Mouse (Mus musculus) spleen, adult 18-20 months (tissue): Measurements from ENCODE around the gene Pitpnm3.

Experiments
- DNase-seq, 2 experiments: peaks; one replicate each; pipeline ENCODE4 v3.0.0; 2022; ENCODE audit warnings: mixed read lengths in 2 of 2

The Pitpnm3 gene

DNA sequence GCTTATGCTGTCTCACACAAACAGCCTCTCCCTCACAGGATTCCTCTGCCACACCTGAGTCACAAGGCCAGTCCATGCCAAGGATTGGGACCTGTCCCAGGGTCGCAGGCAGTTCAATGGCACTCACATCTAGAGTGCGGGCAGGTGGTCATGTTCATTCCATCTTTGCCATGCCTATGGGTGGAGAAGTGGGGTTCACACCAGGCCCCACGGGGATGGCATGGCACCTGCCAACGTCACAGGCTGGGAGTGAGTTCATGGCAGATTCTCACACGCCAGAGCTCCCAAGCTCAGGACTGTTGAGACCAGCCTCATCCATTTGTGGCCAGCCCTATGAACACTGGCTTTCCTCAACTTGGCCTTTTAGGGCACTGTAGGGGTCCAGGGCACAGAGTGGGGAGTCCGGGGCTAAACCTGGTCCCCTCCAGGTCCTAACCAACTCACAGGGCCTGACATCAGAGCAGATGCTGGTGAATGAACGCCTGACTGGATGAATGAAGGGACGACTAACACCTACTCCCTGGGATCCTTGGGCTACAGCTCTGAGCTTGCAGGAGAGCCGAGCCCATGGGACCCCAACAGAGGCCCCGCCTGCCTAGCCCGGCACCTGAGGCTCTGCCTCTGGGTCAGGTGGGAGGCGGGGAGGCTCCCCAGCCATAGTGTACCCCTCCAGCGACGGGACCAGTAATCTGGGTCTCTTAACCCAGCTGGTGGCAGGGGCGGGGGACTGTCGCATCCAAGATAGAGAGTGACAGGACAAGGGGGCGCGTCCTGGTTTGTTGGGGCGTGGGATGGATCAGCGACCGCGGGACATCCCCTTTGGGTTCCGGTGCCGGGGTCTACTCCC lies 819 bp downstream of the Pitpnm3 start:
- DNase-seq, result no peak

DNA sequence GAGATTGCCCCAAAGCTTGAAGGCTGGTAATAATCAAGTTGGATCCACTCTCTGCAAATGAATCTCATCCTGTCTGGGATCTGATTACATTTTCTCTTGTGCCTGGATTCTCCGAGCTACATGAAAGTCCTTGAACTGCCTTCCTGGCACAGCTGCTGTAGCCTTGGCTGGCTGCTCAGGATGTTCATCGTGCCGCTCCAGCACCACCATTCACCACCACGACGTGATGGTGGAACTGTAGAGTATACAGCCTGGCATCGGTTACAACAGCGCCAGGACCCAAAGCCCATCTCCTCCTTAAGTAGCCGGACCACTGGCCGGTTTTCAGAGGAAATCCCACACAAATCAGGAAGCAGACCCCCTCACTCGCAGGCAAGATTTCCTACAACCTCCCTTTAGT lies 2.5 kb downstream of the Pitpnm3 start:
- no peak for DNase-seq

DNA sequence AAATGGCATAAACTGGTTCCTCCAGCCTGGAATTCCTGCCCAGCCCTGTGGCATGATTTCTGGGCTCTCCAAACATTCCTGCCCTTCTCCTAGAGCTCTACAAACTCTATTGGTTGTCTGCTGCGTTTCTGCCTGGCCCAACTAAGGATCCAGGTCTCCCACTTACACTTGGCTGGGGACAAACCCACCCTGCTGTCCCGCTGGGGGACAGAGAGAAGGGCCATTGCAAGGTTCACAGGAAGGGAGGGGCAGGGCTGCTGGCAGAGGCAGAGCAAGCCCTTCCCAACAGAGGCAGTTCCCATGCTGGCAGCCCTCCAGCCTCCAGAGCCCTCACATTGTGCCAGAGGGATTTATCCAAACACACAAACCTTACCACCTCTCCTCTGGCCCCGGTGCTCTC lies 3.3 kb downstream of the Pitpnm3 start:
- no peak for DNase-seq

DNA sequence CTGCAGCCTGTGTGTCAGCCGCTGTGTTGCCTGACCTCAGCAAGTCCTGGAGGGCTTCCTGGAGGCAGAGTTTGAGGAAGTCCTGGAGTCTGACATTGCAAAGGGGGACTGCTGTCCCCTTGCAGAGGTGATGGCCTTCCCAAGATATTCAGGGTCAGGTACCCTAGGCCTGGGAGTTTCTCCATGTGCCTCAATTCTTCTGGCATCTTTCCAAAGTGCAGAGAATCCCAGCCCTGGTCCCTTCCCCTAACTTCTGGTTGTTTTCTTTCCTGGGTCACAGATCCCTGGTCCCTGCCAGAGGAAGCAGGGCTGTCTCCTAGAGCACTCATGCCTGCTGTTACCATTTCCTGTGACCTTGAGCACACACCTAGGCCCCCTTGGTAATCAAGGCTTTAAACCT lies 3.9 kb downstream of the Pitpnm3 start:
- DNase-seq, result no peak

DNA sequence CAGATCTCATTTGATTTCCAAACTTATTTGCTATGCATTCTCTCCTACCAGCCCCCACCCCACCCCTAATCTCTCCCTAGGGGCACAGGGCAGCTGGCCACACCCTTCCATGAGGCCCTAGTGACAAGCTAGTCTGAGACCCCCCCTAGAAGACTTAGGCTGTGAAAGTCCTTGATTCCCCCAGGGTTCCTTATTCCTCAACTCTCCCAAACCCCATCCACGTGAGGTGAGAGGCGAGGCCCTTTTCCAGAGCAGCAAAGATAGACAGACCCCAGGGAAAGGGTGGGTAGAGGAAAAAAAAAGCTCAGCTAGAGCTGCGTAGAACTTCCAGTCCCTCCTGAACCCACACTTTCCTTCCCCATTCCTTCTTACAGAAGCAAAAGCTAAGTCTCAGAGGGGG lies 4.7 kb downstream of the Pitpnm3 start:
- DNase-seq, result no peak

DNA sequence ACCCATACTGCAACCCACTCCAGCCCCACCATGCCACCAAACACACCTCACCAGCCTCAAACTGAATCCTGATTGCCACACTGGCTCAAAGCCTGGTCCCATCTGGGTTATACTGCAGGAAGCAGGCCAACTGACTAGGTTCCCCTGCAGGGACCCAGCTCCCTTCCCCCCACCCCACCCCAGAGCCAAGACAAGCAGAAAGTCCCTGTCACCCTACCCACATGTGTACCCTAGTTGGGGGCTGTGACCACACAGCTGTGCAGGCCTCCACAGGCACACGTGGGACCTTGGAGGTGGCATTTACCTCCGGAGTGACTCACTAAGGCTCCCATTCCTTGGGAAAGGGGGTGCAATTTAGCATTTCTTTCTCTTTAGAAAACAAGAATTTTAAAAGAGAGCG lies 5.1 kb downstream of the Pitpnm3 start:
- DNase-seq, result no peak

DNA sequence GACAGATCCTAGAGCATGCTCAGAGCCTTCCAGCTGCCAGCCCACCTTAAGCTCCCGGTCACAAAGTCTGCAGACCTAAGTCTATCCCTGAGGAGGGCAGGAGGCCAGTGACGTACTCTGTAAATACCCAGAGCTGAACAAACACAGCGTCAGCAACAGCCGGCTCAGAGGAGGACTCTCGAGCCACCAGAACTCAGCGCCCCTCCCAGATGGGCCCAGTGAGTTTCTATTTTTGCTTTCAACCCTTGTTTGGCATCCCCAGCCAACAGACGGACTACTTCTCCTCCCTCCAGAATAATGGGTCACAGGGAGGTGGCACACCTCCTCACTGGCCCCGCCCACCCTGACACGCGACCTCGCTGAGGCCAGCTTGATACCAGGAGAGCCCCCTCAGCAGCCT lies 5.6 kb downstream of the Pitpnm3 start:
- no peak for DNase-seq

DNA sequence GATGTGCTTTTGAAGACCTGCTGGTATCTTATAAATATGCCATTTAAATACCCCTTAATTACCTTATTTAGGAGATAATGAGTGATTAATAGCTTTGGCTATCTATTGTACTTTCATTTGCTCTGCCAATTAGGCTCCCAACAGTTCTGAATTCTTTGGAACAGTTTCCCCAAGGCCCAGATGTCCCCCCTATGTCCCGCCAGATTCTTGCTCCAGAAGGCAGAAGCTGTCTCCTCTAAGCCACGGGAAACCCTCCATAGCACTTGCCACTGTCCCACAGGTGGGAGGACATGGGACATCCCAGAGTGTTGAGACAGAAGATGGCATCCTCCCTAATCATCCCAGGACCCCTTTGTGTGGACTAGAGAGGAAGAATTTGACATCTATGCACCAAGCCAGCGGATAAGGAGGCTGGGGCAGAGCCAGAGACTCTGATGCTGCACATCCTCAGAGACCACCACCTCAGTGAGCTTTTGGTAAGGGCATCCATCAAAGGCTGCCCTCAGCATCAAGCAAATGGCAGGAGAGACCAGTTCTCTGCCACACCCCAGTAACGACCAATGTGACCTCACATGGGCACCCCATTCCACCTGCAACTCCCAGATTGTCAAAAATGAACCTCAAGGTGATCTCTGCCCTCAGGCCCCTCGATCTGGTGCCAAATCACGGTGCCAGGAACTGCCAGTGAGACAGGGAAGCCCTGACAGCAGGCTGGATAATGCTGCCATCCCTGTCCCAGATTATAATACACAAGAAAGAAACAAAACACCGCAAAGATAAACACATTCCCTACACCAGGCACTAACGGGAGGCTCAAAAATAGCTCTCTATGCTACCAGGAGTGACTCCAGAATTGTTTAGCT lies 6.3 kb downstream of the Pitpnm3 start:
- DNase-seq, result no peak

DNA sequence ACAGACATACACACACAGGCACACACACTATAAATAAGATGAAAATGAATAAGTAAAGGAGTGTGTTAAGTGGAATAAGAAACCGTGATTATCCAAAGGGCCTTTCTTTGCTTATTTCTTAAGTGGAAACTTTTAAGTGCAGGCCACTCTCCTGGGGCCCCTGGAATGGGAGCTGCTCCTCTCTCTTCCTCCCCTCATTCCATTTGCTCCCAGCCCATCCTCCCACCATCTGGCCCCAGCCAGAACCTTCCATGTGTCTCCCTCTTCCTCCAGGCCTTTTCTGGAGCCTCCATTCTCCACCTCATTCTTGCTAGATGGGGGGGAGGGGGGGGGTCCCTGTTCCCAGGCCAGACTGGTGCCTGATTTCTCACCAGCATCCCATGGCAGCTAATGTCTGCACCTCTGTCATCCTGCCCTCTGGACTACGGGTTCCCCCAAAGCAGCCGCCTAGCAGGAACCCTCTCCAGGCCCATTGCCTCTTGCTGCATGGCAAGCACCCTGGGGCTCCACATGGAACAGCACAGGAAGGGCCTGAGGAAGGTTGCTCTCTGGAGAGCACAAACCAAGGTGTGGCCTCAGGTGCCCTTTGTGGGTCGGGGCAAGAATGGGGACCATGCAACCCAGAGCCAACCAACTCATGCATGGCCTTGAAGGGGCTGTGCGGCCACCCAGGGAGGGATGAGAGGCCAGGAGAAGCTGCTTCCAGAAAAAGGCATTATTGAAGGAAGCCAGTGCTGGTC lies 8.0 kb downstream of the Pitpnm3 start:
- DNase-seq, result no peak

DNA sequence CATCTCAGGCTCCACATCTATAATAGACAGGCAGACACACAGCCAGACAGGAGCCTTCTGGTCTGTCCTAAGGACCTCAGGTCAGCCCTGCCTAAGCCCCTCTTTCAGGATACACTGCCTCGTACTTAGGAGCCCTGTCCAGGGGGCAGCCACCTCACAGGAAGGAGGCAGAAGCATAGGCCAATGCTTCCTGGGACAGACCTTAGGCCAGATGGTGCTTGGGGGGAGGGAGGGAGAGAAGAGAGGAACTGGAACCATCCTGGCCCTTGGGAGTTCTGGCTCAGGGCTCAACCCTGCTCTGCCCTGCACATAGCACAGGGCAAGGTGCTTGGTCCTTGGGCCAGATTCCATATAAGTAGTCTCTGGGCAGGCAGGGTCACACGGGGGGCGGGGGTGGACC lies 9.8 kb downstream of the Pitpnm3 start:
- DNase-seq, result no peak

DNA sequence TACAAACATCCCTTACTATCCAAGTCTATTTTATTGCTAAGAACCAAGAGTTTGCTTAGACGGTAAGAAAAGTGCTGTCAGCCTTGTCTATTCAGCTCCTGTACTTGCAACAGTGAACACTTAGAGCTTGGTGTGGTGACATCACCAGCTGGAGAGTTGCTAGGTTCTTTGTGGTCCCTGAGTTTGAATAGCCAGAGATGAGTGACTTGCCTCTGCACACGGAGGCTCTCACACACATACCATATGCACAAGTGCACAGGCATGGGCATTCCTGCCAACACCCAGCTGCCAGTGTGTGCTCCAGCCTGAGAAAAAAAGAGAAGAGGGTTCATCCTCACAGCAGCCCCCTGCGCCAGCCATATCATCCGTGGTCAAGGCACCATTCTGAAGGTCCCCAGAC lies 12.0 kb downstream of the Pitpnm3 start:
- DNase-seq, result no peak

DNA sequence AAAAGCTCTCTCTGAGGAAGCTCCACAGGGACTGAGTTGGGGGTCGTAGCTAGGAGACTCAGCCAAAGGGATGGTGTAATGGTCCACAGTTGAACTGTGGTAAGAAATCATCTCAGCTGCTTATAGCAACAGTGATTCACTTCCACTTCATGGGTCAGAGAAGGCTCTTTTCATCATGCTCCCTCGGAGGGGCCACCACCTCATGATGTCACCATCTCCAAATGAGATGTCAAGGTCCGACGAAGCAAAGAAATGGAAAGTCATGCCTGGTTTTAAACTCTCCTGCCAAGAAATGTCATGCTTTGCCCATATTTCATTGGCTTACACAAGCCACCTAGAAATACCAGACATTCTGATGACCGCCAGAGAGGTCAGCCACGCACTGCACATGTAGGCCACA lies 15.2 kb downstream of the Pitpnm3 start:
- DNase-seq, result no peak

DNA sequence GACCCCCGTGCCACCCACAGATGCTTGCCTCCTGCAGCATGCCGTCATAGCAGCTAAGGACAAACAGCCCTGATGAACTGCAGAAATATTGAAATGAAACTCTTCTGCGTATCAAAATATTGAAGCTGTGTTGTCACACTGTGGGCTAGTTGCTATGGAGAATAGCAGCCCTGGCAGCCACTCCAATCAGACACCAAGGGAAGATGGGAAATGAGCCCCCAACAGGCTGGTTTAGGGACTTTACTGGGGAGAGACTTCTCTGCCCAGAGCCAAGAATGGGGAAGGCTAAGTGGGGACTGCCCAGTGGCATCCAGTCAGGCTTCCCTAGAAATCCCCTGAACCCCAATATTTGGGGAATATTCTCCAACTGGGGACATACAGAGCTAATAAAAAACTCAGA lies 16.9 kb downstream of the Pitpnm3 start:
- DNase-seq, result no peak

DNA sequence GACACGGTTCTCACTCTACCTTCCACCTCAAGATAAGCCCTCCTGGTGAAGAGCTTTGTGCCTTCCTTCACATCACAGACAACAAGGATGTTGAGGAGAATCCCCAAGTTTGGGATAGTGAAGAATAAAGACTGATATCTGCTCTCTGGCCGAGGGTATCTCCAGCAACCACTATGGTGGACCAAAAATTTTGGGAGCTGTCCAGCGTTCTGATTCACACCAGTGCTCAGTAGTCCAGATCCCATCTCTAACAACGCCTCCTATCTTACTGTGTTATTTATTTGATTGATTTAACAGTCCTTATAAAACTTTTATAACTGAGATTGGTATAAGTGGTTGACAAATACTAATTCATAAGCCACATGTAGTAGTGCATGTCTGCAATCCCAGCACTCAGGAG lies 22.3 kb downstream of the Pitpnm3 start:
- no peak for DNase-seq

DNA sequence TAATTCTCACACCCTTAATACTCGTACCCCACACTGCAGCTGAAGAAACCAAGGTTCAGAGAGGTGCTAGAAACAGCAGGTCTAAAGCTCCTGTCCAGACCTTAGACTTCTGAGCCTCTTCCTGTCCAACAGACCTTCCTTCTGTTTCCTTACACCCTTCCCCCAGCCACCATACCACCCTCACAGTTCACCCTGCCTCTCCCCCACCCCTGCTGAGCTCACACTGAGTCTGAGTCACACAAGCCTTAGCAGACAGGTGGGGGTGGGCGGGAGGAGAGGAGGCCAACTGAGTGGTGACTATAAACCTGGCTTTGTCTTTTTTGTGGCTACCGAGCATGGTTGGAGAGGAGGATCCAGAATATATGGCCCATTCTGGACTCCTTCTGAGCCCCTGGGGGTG lies 24.9 kb downstream of the Pitpnm3 start:
- DNase-seq, result no peak

DNA sequence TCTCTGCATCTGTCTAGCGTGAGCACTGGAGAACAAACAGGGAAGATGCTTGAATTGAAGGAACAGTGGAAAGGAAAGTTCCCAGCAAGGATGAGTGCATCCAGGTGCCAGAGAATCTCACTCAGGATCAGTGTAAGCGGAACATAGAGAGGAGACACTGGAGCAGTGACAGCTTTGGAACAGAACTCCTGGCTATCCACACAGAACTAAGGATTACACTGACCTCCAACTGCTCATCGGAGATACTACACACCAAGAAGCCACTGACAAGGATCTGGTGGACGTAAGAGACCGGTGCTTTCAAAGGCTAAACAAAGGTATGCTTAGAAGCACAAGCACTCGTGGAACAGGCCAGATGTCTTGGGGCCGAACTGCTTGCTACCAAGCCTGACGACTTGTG lies 31.4 kb downstream of the Pitpnm3 start:
- no peak for DNase-seq

DNA sequence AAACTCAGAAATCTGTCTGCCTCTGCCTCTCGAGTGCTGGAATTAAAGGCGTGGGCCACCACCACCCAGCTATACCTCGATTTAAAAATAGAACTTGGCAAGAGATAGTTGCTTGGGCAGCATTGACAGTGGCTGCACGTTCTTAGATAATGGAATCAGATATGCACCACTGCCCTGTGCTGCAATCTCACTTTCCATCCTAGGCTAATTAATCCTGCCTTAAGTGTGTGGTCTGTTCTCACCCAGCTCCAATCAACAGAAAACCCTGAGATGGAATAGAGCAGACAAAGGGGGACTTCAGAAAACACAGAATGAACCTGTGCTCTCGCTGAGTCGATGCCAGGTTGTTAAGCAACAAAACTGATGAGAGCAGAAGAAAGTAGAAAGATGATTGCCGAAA lies 32.0 kb downstream of the Pitpnm3 start:
- DNase-seq, result no peak

DNA sequence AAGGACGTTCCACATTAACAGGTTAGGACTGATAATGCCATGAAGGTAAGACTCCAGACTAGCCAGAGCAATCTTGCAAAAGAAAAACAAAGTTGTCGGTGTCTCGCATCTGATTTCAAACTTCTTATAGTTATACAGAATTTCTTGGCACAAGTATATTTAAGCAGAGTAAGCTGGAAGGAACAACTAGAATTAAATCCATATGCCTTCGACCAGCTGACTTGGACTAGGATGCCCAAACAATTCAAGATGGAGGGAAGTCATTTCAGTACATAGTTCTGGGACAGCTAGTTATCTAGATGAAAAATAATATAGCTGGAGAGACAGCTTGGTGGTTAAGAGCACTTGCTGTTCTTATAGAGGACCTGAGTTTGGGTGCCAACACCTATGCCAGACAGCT lies 34.6 kb downstream of the Pitpnm3 start:
- no peak for DNase-seq

DNA sequence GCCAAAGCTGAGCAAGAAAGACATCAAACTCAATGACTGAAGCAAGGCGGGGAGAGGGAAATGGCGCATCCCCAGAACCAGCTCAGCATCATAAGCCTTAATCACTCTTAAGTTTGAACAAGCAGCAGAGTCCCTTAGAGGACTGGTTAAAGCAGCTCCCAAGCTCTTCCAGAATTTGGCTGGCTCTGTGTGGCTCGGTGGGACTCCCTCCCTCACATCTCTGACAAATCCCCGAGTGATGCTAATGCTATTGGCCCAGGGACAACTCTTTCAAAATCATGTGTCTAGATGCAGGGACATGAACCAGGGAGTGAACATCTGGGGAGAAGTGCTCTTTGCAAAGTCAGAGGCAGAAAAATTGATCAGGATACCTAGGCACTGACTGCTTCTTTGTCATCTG lies 36.4 kb downstream of the Pitpnm3 start:
- DNase-seq, result no peak

DNA sequence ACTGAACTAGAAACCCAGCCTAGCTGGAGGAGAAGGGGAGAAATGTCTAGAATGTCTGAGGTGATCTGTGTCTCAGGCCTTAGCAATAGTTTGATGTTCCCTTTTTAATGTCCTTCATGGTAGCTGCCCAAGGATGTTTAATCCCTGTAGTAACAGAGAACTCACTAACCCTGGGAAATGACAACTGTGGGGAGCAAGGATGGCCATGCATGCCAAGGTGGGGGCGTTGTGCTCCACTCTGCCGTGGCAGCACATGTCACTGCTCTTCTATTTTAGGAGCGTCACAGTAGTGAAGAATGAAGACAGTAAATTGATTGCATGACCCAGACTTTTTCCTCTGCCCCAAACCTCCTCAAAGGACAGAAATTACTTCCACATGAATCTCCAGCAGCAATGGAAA lies 37.6 kb downstream of the Pitpnm3 start:
- DNase-seq, result no peak

DNA sequence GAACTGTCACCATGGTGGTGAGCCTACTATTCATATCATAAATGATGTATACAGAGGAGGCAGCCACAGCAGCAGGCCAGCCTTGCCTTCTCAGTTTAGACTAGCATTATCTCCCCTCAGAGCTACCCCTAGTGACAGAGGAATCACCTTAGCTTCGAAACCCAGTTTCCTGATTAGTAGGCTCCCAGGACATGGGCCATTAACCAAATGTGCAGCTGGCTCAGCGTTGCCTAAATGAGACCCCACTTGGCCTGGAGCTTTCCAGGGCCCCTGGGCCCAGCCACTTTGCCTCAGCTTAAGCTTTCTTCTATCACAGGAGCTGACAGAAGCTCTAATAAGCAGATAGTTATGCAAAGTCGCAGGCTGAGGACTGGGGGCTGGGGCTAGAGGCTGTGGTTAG lies 39.6 kb downstream of the Pitpnm3 start:
- no peak for DNase-seq

DNA sequence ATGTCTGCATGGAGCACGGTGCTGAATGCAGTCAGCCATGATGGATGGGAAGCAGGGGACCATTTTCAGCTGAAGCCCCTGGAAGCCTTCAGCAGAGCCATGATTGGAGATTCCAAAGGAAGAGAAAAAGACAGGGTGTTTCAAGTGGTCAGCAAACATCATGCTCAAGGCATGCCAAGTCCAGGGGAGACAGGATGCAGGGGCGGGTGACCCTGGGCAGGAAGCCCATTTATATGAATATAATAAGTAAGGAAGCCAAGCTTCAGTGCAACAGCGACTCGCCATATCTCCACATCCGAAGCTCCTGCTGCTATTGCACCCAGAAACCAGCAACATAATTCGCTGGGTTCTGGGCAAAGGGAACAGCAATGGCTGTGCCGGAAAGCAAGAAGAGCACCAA lies 41.1 kb downstream of the Pitpnm3 start:
- DNase-seq, result peak in 1 of 2 experiments; percentile 7

DNA sequence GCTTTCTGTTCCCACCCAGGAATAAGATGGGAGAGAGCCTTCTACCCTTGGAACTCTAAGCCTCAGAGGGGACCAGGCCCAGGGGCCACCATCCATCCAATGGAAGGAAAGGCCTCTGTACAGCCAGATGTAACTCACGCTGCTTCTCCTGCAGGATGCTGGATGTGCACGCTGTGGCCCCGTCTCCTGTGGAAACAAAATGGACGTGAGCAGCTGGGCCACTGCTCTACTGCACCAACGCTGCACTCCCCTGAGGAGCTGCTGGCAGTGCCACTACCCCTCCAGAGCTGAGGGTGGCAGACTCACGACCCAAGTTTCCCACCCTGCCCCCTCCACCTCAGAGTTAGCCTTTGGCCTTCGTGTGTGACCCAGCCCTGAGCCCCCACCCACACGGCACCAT lies 43.2 kb downstream of the Pitpnm3 start:
- no peak for DNase-seq
